Mouse (Mus musculus) midbrain, embryonic 14.5 days (tissue): ENCODE data around the gene Agr3. TPM values are rescaled to one million over a fixed set of nuclear protein-coding genes. Genes with fewer than 3 reads are reported as not detected.

Experiments used
- ATAC-seq: fragments of 200-750 bp; cut with Nextera tagmentation; 2 replicates; pipeline ENCODE4 v1.8.0; 2017; ENCODE audit warnings: moderate number of reproducible peaks, moderate library complexity; ENCODE audit not compliant: low FRiP score, low TSS enrichment
- DNase-seq: peaks from one replicate; pipeline ENCODE4 v3.0.0-alpha.2; 2015
- H3K27ac ChIP-seq: fragments of 300-500 bp; sonication (generic); replicated peaks from 2 replicates; pipeline ENCODE4 v1.5.1; 2014; ENCODE audit warnings: mild to moderate bottlenecking, low read depth, low read length, moderate library complexity
- H3K27me3 ChIP-seq: fragments of 300-500 bp; sonication (generic); 2 replicates; pipeline ENCODE4 v1.6.1; 2014; ENCODE audit warnings: low read length, control low read depth, mixed read lengths; ENCODE audit not compliant: control insufficient read depth, insufficient read depth
- H3K36me3 ChIP-seq: fragments of 300-500 bp; sonication (generic); 2 replicates; pipeline ENCODE4 v1.6.1; 2014; ENCODE audit warnings: low read length, control low read depth; ENCODE audit not compliant: control insufficient read depth, insufficient read depth
- H3K4me1 ChIP-seq: fragments of 300-500 bp; sonication (generic); 2 replicates; pipeline ENCODE4 v1.6.1; 2014; ENCODE audit warnings: mild to moderate bottlenecking, antibody characterized with exemption, low read length, control low read depth; ENCODE audit not compliant: control insufficient read depth, insufficient read depth
- H3K4me2 ChIP-seq: fragments of 300-500 bp; sonication (generic); 2 replicates; pipeline ENCODE4 v1.6.1; 2014; ENCODE audit warnings: mild to moderate bottlenecking, low read length, moderate library complexity
- H3K4me3 ChIP-seq: fragments of 300-500 bp; sonication (generic); replicated peaks from 2 replicates; pipeline ENCODE4 v1.5.1; 2014; ENCODE audit warnings: low read depth, low read length
- H3K9ac ChIP-seq: fragments of 300-500 bp; sonication (generic); replicated peaks from 2 replicates; pipeline ENCODE4 v1.6.1; 2014; ENCODE audit warnings: mild to moderate bottlenecking, low read length, moderate library complexity
- H3K9me3 ChIP-seq: fragments of 300-500 bp; sonication (generic); 2 replicates; pipeline ENCODE4 v1.6.1; 2016; ENCODE audit warnings: low read length, control low read depth, mixed read lengths; ENCODE audit not compliant: control insufficient read depth
- WGBS: fragments of 180-500 bp; shearing (Covaris S2); extraction: QIAGEN DNeasy Blood & Tissue Kit; methylation state at CpG from one replicate; pipeline ENCODE4 v1.1.7; 2014; 5-methylcytosine and 5-hydroxymethylcytosine counted together
- polyA plus RNA-seq: library from polyadenylated mRNA; unstranded; fragments of >200 nt; fragmentation: Nextera tagmentation; extraction: Ambion mirVana; gene quantifications from 2 replicates; pipeline ENCODE4 v1.2.1, GENCODE M21; 2014

Gene Agr3
- polyA plus RNA-seq, 1 experiment from 2014 or later: not detected

GRCm38 (mm10) chr12:35975898-35976297, 50.5 kb downstream of the Agr3 start:
- Histone ChIP-seq H3K36me3 (no peaks in the 10 kb centered on the region), H3K9me3 (no peaks in the 10 kb centered on the region), H3K9ac (no peak overlapping the region), H3K27me3 (no peaks in the 10 kb centered on the region), H3K4me2 (no peak overlapping the region), H3K4me3 (no peak overlapping the region), H3K4me1 (no peaks in the 10 kb centered on the region), H3K27ac (no peak overlapping the region)
- ATAC-seq (no peak), DNase-seq (no peak)
- 83% methylated on average over 3 of the region's 3 CpGs for WGBS

- ATAC-seq: peak; percentile 48; the same call in 1 of the 2 replicates
- Histone ChIP-seq H3K27me3 (no peaks in the 10 kb centered on the region), H3K4me3 (no peak overlapping the region), H3K36me3 (no peaks in the 10 kb centered on the region), H3K4me1 (0 out of 2 replicates have a peak, but pooled peaks cover 7% of the 10 kb centered on the region), H3K4me2 (no peak overlapping the region), H3K9me3 (no peaks in the 10 kb centered on the region), H3K9ac (no peak overlapping the region), H3K27ac (no peak overlapping the region)
- peak; percentile 45 for DNase-seq
- WGBS: 24% methylated on average over 6 of the region's 6 CpGs
Measured at GRCm38 (mm10) chr12:35977633-35978246, 52.3 kb downstream of the Agr3 start.

GRCm38 (mm10) chr12:35979625-35980024, 54.2 kb downstream of the Agr3 start:
- H3K36me3 ChIP-seq: no peaks in the 10 kb centered on the region
- DNase-seq (no peak), ATAC-seq (no peak)
- H3K4me3 ChIP-seq: no peak overlapping the region
- no peaks in the 10 kb centered on the region for H3K9me3 ChIP-seq
- H3K27me3 ChIP-seq: no peaks in the 10 kb centered on the region
- H3K4me2 ChIP-seq: no peak overlapping the region
- 0 out of 2 replicates have a peak, but pooled peaks cover 10% of the 10 kb centered on the region for H3K4me1 ChIP-seq
- H3K9ac ChIP-seq: no peak overlapping the region
- WGBS: 90% methylated on average over 5 of the region's 5 CpGs
- H3K27ac ChIP-seq: no peak overlapping the region

GRCm38 (mm10) chr12:35981732-35982360, 56.4 kb downstream of the Agr3 start:
- Histone ChIP-seq H3K9me3 (no peaks in the 10 kb centered on the region), H3K4me3 (no peak overlapping the region), H3K27me3 (no peaks in the 10 kb centered on the region), H3K9ac (no peak overlapping the region), H3K4me1 (0 out of 2 replicates have a peak, but pooled peaks cover 10% of the 10 kb centered on the region), H3K27ac (peak overlapping the region; percentile 32; the same call in 1 of the 2 replicates), H3K36me3 (no peaks in the 10 kb centered on the region), H3K4me2 (peak overlapping the region; percentile 12; the same call in 1 of the 2 replicates)
- ATAC-seq: peak; percentile 83
- 27% methylated on average over 6 of the region's 6 CpGs for WGBS
- DNase-seq: peak; percentile 74

- ATAC-seq (no peak), DNase-seq (no peak)
- Histone ChIP-seq H3K9me3 (no peaks in the 10 kb centered on the region), H3K27ac (no peak overlapping the region), H3K4me2 (no peak overlapping the region), H3K27me3 (no peaks in the 10 kb centered on the region), H3K4me1 (0 out of 2 replicates have a peak, but pooled peaks cover 10% of the 10 kb centered on the region), H3K36me3 (no peaks in the 10 kb centered on the region), H3K4me3 (no peak overlapping the region), H3K9ac (no peak overlapping the region)
- 95% methylated on average over 9 of the region's 9 CpGs for WGBS
Measured at GRCm38 (mm10) chr12:35983472-35983871, 58.1 kb downstream of the Agr3 start.

GRCm38 (mm10) chr12:35984743-35985142, 59.3 kb downstream of the Agr3 start:
- no peaks in the 10 kb centered on the region for H3K27me3 ChIP-seq
- no peak overlapping the region for H3K9ac ChIP-seq
- H3K4me1 ChIP-seq: 0 out of 2 replicates have a peak, but pooled peaks cover 10% of the 10 kb centered on the region
- H3K4me3 ChIP-seq: no peak overlapping the region
- H3K9me3 ChIP-seq: no peaks in the 10 kb centered on the region
- DNase-seq (no peak), ATAC-seq (no peak)
- no peak overlapping the region for H3K27ac ChIP-seq
- 94% methylated on average over 5 of the region's 5 CpGs for WGBS
- no peaks in the 10 kb centered on the region for H3K36me3 ChIP-seq
- H3K4me2 ChIP-seq: no peak overlapping the region

GRCm38 (mm10) chr12:35992711-35993110, 67.3 kb downstream of the Agr3 start, which contains the start of gene Agr2:
TSS of gene Agr2 (plus strand) at chr12:35992907.
- ATAC-seq (no peak), DNase-seq (no peak)
- no peaks in the 10 kb centered on the region for H3K9me3 ChIP-seq
- no peak within 1 kb of the TSS for H3K4me3 ChIP-seq
- H3K9ac ChIP-seq: no peak within 1 kb of the TSS
- no peak within 1 kb of the TSS for H3K4me2 ChIP-seq
- H3K36me3 ChIP-seq: no peaks in the 10 kb centered on the region
- peaks cover 5% of the 10 kb centered on the region; the same call in 1 of the 2 replicates for H3K4me1 ChIP-seq
- H3K27me3 ChIP-seq: no peaks in the 10 kb centered on the region
- 39% methylated on average over 9 of the region's 9 CpGs for WGBS
- no peak within 1 kb of the TSS for H3K27ac ChIP-seq

GRCm38 (mm10) chr12:35993583-35993982, 68.2 kb downstream of the Agr3 start:
- no peak overlapping the region for H3K27ac ChIP-seq
- H3K9me3 ChIP-seq: no peaks in the 10 kb centered on the region
- H3K4me1 ChIP-seq: peaks cover 5% of the 10 kb centered on the region; the same call in 1 of the 2 replicates
- no peaks in the 10 kb centered on the region for H3K36me3 ChIP-seq
- DNase-seq (no peak), ATAC-seq (no peak)
- H3K4me2 ChIP-seq: no peak overlapping the region
- H3K27me3 ChIP-seq: no peaks in the 10 kb centered on the region
- WGBS: 77% methylated on average over 3 of the region's 3 CpGs
- H3K4me3 ChIP-seq: no peak overlapping the region
- H3K9ac ChIP-seq: no peak overlapping the region
